Mouse (Mus musculus): ENCODE results near the gene Scyl2. TPM values are rescaled to one million over a fixed set of nuclear protein-coding genes. Genes with fewer than 3 reads are reported as not detected.
A peak's percentile ranks its signal among the peaks of the same experiment; 100 is the strongest.
"Not testable (repeated sequence)": the region's sequence is repeated elsewhere in the genome, so short reads cannot be mapped to it uniquely, and the experiment has no call there.

The Scyl2 gene
- polyA plus RNA-seq, 1 experiment from 2014 or later = 16.3 TPM

GRCm38 (mm10) chr10:89708720-89709119, 22.6 kb upstream of the Scyl2 start:
- no peak overlapping the region for H3K27ac ChIP-seq (ENCODE audit: low read depth, low read length)
- H3K27me3 ChIP-seq (ENCODE audit: control insufficient read depth, insufficient read depth, low read length) = no peaks in the 10 kb centered on the region
- H3K36me3 ChIP-seq (ENCODE audit: control insufficient read depth, insufficient read depth, low read length) = peaks cover 9% of the 10 kb centered on the region
- H3K4me3 ChIP-seq (ENCODE audit: low read depth, low read length) = no peak overlapping the region
- no peaks in the 10 kb centered on the region for H3K9me3 ChIP-seq (ENCODE audit: control insufficient read depth, low read length)
- 36% methylated on average over 10 of the region's 10 CpGs for WGBS
- no peak overlapping the region for H3K4me2 ChIP-seq (ENCODE audit: low read depth, low read length)
- no peaks in the 10 kb centered on the region for H3K4me1 ChIP-seq (ENCODE audit: control insufficient read depth, insufficient read depth, low read length)
- no peak for ATAC-seq (ENCODE audit: low read depth)
- no peak overlapping the region for H3K9ac ChIP-seq (replicated peaks; ENCODE audit: low read depth, low read length)

GRCm38 (mm10) chr10:89707397-89707796, 21.3 kb upstream of the Scyl2 start:
- Histone ChIP-seq H3K36me3 (ENCODE audit: control insufficient read depth, insufficient read depth, low read length) (peaks cover 4% of the 10 kb centered on the region), H3K9me3 (ENCODE audit: control insufficient read depth, low read length) (no peaks in the 10 kb centered on the region), H3K9ac (replicated peaks; ENCODE audit: low read depth, low read length) (no peak overlapping the region), H3K4me3 (ENCODE audit: low read depth, low read length) (no peak overlapping the region), H3K4me2 (ENCODE audit: low read depth, low read length) (no peak overlapping the region), H3K27ac (ENCODE audit: low read depth, low read length) (no peak overlapping the region), H3K4me1 (ENCODE audit: control insufficient read depth, insufficient read depth, low read length) (no peaks in the 10 kb centered on the region), H3K27me3 (ENCODE audit: control insufficient read depth, insufficient read depth, low read length) (no peaks in the 10 kb centered on the region)
- no peak for ATAC-seq (ENCODE audit: low read depth)
- WGBS = 81% methylated on average over 3 of the region's 3 CpGs

GRCm38 (mm10) chr10:89703042-89703441, 17.0 kb upstream of the Scyl2 start:
- Histone ChIP-seq H3K4me3 (ENCODE audit: low read depth, low read length) (no peak overlapping the region), H3K36me3 (ENCODE audit: control insufficient read depth, insufficient read depth, low read length) (no peaks in the 10 kb centered on the region), H3K4me2 (ENCODE audit: low read depth, low read length) (no peak overlapping the region), H3K9ac (replicated peaks; ENCODE audit: low read depth, low read length) (no peak overlapping the region), H3K9me3 (ENCODE audit: control insufficient read depth, low read length) (no peaks in the 10 kb centered on the region), H3K4me1 (ENCODE audit: control insufficient read depth, insufficient read depth, low read length) (no peaks in the 10 kb centered on the region), H3K27ac (ENCODE audit: low read depth, low read length) (no peak overlapping the region), H3K27me3 (ENCODE audit: control insufficient read depth, insufficient read depth, low read length) (no peaks in the 10 kb centered on the region)
- ATAC-seq (ENCODE audit: low read depth) = no peak
- WGBS = 52% methylated on average over 5 of the region's 5 CpGs

- WGBS = 93% methylated on average over 3 of the region's 3 CpGs
- Histone ChIP-seq H3K27me3 (ENCODE audit: control insufficient read depth, insufficient read depth, low read length) (no peaks in the 10 kb centered on the region), H3K36me3 (ENCODE audit: control insufficient read depth, insufficient read depth, low read length) (no peaks in the 10 kb centered on the region), H3K4me3 (ENCODE audit: low read depth, low read length) (no peak overlapping the region), H3K9me3 (ENCODE audit: control insufficient read depth, low read length) (no peaks in the 10 kb centered on the region), H3K27ac (ENCODE audit: low read depth, low read length) (no peak overlapping the region), H3K9ac (replicated peaks; ENCODE audit: low read depth, low read length) (no peak overlapping the region), H3K4me1 (ENCODE audit: control insufficient read depth, insufficient read depth, low read length) (no peaks in the 10 kb centered on the region), H3K4me2 (ENCODE audit: low read depth, low read length) (no peak overlapping the region)
- ATAC-seq (ENCODE audit: low read depth) = no peak
These were observed 11.9 kb upstream of the Scyl2 start for GRCm38 (mm10) chr10:89697956-89698355.

GRCm38 (mm10) chr10:89696270-89696669, 10.2 kb upstream of the Scyl2 start:
- H3K27me3 ChIP-seq (ENCODE audit: control insufficient read depth, insufficient read depth, low read length); H3K9me3 ChIP-seq (ENCODE audit: control insufficient read depth, low read length); H3K4me1 ChIP-seq (ENCODE audit: control insufficient read depth, insufficient read depth, low read length); H3K4me2 ChIP-seq (ENCODE audit: low read depth, low read length); H3K36me3 ChIP-seq (ENCODE audit: control insufficient read depth, insufficient read depth, low read length); H3K4me3 ChIP-seq (ENCODE audit: low read depth, low read length); H3K9ac ChIP-seq (replicated peaks; ENCODE audit: low read depth, low read length); ATAC-seq (ENCODE audit: low read depth); H3K27ac ChIP-seq (ENCODE audit: low read depth, low read length): not testable (repeated sequence)
- 66% methylated on average over 2 of the region's 2 CpGs for WGBS

- WGBS = 86% methylated on average over 20 of the region's 20 CpGs
These were observed 9.3 kb upstream of the Scyl2 start for GRCm38 (mm10) chr10:89695194-89695911.

GRCm38 (mm10) chr10:89690021-89690420, 3.9 kb upstream of the Scyl2 start:
- Histone ChIP-seq H3K27ac (ENCODE audit: low read depth, low read length) (no peak overlapping the region), H3K27me3 (ENCODE audit: control insufficient read depth, insufficient read depth, low read length) (no peaks in the 10 kb centered on the region), H3K36me3 (ENCODE audit: control insufficient read depth, insufficient read depth, low read length) (no peaks in the 10 kb centered on the region), H3K4me2 (ENCODE audit: low read depth, low read length) (no peak overlapping the region), H3K9me3 (ENCODE audit: control insufficient read depth, low read length) (no peaks in the 10 kb centered on the region), H3K4me3 (ENCODE audit: low read depth, low read length) (no peak overlapping the region), H3K9ac (replicated peaks; ENCODE audit: low read depth, low read length) (no peak overlapping the region), H3K4me1 (ENCODE audit: control insufficient read depth, insufficient read depth, low read length) (peaks cover 10% of the 10 kb centered on the region)
- 65% methylated on average over 8 of the region's 8 CpGs for WGBS
- ATAC-seq (ENCODE audit: low read depth) = no peak

More at GRCm38 (mm10) chr10:89695194-89695911, 9.3 kb upstream of the Scyl2 start:
- Histone ChIP-seq H3K9me3 (ENCODE audit: control insufficient read depth, low read length) (no peaks in the 10 kb centered on the region), H3K27ac (ENCODE audit: low read depth, low read length) (no peak overlapping the region), H3K4me3 (ENCODE audit: low read depth, low read length) (no peak overlapping the region), H3K36me3 (ENCODE audit: control insufficient read depth, insufficient read depth, low read length) (no peaks in the 10 kb centered on the region), H3K4me2 (ENCODE audit: low read depth, low read length) (no peak overlapping the region), H3K4me1 (ENCODE audit: control insufficient read depth, insufficient read depth, low read length) (no peaks in the 10 kb centered on the region), H3K9ac (replicated peaks; ENCODE audit: low read depth, low read length) (no peak overlapping the region), H3K27me3 (ENCODE audit: control insufficient read depth, insufficient read depth, low read length) (no peaks in the 10 kb centered on the region)
- no peak for ATAC-seq (ENCODE audit: low read depth)

GRCm38 (mm10) chr10:89687455-89687854, 1.4 kb upstream of the Scyl2 start:
- Histone ChIP-seq H3K36me3 (ENCODE audit: control insufficient read depth, insufficient read depth, low read length) (no peaks in the 10 kb centered on the region), H3K4me2 (ENCODE audit: low read depth, low read length) (no peak overlapping the region)
- no peak for ATAC-seq (ENCODE audit: low read depth)

GRCm38 (mm10) chr10:89685391-89686138, 520 bp downstream of the Scyl2 start:
- peaks cover 17% of the 10 kb centered on the region for H3K4me1 ChIP-seq (ENCODE audit: control insufficient read depth, insufficient read depth, low read length)
- no peaks in the 10 kb centered on the region for H3K36me3 ChIP-seq (ENCODE audit: control insufficient read depth, insufficient read depth, low read length)
- no peaks in the 10 kb centered on the region for H3K9me3 ChIP-seq (ENCODE audit: control insufficient read depth, low read length)
- peak overlapping the region; percentile 78 for H3K27ac ChIP-seq (ENCODE audit: low read depth, low read length)
- WGBS = 2% methylated on average over 39 of the region's 51 CpGs
- no peaks in the 10 kb centered on the region for H3K27me3 ChIP-seq (ENCODE audit: control insufficient read depth, insufficient read depth, low read length)
- H3K4me3 ChIP-seq (ENCODE audit: low read depth, low read length) = peak overlapping the region; percentile 99
- peak; percentile 78 for ATAC-seq (ENCODE audit: low read depth)
- H3K9ac ChIP-seq (replicated peaks; ENCODE audit: low read depth, low read length) = peak overlapping the region; percentile 95
- H3K4me2 ChIP-seq (ENCODE audit: low read depth, low read length) = peak overlapping the region; percentile 80

More at GRCm38 (mm10) chr10:89687455-89687854, 1.4 kb upstream of the Scyl2 start:
- no peak overlapping the region for H3K4me3 ChIP-seq (ENCODE audit: low read depth, low read length)
- H3K9ac ChIP-seq (replicated peaks; ENCODE audit: low read depth, low read length) = no peak overlapping the region
- H3K27ac ChIP-seq (ENCODE audit: low read depth, low read length) = no peak overlapping the region
- WGBS = 89% methylated on average over 2 of the region's 2 CpGs
- H3K4me1 ChIP-seq (ENCODE audit: control insufficient read depth, insufficient read depth, low read length) = peaks cover 17% of the 10 kb centered on the region
- H3K9me3 ChIP-seq (ENCODE audit: control insufficient read depth, low read length) = no peaks in the 10 kb centered on the region
- H3K27me3 ChIP-seq (ENCODE audit: control insufficient read depth, insufficient read depth, low read length) = no peaks in the 10 kb centered on the region

All from neural tube, embryonic 14.5 days (tissue).